Mouse (Mus musculus): ENCODE data around the gene Kirrel. TPM values are rescaled to one million over a fixed set of nuclear protein-coding genes. Genes with fewer than 3 reads are reported as not detected.
A peak's percentile ranks its signal among the peaks of the same experiment; 100 is the strongest.

The Kirrel gene
- polyA plus RNA-seq, 1 experiment, result 22.9 TPM

DNA sequence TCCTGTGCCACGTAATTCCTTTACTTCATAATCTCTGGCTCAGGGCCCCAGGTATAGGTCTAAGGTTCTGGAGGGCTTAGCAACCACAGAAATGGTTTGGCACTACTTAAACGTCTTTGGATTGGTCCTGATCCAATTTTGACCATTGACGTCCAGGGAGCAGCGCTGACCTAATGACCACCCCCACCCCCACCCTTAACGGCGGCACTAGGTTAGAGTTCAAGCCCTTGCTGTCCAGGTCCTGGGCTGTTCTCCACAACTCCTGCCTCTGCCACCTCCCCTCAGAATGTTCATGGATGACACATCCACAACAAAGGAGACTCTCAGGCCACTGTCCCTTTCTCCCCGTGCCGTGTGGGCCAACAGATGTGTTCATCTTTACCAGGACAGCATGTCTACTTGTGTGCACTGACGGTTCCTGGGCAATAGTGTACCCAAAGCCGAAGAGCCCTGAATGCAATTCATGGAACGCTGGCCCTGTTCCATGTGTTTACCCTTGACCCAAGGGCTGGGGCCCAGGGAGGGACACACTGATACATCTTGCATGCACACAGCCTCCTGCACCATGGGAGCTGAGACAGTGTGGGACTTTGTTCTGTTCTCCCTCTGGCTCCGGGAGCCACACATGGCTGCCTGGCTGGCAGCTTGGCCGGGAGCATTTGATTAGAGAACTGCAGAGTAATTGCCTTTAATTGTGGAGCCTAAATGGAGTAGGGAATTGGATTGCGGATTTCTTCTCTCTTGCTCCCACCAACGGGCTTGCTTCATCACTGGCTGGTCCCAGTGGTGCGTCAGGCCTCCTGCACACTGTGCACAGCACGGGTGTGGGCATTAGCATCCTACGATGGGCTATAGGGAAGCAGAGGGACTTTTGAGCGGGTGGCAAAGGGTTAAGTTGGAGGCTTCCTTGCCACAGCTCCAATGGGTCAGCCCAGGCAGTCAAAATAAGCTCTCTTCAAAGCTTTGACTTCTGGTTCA, 76.3 kb downstream of the Kirrel start:
- DNase-seq (ENCODE audit: low read depth), result peak; percentile 91
- TF ChIP-seq CTCF (IDR thresholded peaks at IDR 0.05; ENCODE audit: borderline replicate concordance, extremely low read depth, insufficient read depth, insufficient read length) (no peak), POLR2A (IDR thresholded peaks at IDR 0.05; ENCODE audit: borderline replicate concordance, extremely low read depth, insufficient read depth, insufficient read length, poor library complexity, severe bottlenecking) (no peak)

DNA sequence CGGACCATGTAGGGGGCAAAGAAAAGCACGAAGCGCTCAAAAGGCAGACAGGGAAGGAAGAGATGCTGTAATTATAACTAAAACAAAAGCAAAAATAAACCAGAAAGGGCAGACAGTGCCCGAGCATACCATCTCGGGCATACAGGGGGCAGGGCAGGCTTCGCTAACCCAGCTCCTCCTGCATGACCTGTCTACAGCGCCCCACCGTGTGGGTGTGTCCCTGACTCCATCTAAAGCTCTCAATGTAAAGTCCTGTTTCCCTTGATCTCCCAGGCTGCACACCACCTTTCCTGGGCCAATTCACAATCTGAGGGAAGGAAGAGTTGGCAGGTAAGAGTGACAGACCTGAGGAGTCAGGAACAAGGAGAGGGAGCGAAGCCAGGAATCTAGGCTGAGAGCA, 77.3 kb downstream of the Kirrel start:
- DNase-seq (ENCODE audit: low read depth), result no peak
- TF ChIP-seq POLR2A (IDR thresholded peaks at IDR 0.05; ENCODE audit: borderline replicate concordance, extremely low read depth, insufficient read depth, insufficient read length, poor library complexity, severe bottlenecking) (no peak), CTCF (IDR thresholded peaks at IDR 0.05; ENCODE audit: borderline replicate concordance, extremely low read depth, insufficient read depth, insufficient read length) (no peak)

DNA sequence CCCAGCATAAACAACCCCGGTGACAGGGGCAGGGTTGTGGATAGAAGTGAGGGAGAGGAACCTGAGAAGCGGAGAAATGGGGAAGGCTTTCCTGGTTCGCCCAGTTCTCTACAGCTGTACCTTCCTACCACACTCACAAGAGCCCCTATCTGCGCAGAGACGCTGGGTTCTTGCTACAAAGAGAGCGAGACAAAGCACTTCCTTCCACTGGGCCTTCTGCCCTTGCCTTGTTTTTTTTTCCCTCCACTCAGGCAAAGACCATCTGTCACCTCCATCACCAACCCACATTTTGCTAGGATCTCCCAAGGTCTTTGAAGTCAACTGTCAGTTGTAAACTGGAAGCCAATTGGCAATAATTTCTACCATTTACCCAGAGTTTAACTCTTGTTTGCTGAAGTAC, 80.8 kb downstream of the Kirrel start:
- peak; percentile 34 for DNase-seq (ENCODE audit: low read depth)
- no peak for TF ChIP-seq POLR2A (IDR thresholded peaks at IDR 0.05; ENCODE audit: borderline replicate concordance, extremely low read depth, insufficient read depth, insufficient read length, poor library complexity, severe bottlenecking)
- no peak for TF ChIP-seq CTCF (IDR thresholded peaks at IDR 0.05; ENCODE audit: borderline replicate concordance, extremely low read depth, insufficient read depth, insufficient read length)

DNA sequence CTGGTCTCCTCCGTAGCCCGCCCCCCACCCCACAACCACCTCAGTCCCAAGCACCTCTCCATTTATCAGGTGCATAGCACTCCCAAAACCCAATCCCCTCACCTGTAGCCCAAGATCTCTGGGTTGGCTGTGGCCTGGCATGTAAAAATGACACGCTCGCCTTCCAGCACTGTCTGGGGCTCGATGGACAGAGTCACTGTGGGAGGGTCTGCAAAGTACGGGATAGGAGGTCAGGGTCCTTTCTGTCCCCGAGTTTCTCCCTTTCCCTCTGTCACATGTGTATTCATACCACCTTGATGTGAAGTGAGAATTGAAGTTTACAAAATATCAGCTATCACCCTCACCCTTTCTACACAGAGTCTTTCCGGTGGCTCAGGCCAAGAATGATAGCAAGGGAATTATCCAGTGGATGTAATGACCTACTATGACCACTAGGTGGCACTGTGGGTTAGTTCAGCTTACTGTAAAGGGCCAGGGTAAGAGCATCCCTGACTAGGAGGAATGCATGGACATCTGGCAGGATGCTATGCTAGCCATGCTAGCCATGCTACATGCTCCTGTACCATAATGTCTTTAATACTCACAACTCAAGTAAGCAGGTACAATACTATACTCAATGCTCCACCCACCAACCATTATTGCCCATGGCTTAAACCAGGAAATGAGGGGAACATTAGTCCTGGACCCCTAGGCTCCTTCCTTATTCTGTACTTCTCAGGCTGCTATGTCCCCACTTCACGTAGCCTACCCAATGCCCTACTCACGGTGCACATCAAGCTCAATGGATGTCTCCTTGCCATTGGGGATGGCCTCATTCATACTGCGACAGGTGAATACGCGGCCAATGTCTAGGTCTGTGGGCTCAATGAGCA, 84.6 kb downstream of the Kirrel start:
- peak; percentile 89 for DNase-seq (ENCODE audit: low read depth)
- TF ChIP-seq CTCF (IDR thresholded peaks at IDR 0.05; ENCODE audit: borderline replicate concordance, extremely low read depth, insufficient read depth, insufficient read length), result peak; percentile 85; the same call in 1 of the 2 replicates
- TF ChIP-seq POLR2A (IDR thresholded peaks at IDR 0.05; ENCODE audit: borderline replicate concordance, extremely low read depth, insufficient read depth, insufficient read length, poor library complexity, severe bottlenecking), result no peak

DNA sequence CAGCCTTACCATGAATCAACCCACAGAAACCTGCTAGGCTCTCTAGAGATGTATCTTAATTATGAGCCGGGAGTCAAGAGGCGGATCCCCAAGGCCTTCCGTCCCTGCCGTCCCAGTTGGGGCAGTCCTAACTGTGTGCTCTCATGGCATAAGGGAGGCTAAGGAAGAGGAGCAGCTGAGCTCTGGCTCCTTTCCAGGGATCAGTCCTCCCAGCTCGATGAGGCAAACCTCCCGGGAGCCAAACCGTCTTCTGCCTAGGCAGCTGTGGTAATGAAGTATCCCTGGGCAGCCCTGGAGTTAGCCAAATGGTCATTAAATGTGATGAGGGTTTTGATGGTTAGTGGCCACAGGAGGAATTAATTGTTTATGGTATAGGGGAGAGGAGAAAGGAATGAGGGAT, 87.4 kb downstream of the Kirrel start:
- TF ChIP-seq POLR2A (IDR thresholded peaks at IDR 0.05; ENCODE audit: borderline replicate concordance, extremely low read depth, insufficient read depth, insufficient read length, poor library complexity, severe bottlenecking), result no peak
- DNase-seq (ENCODE audit: low read depth), result peak; percentile 43

DNA sequence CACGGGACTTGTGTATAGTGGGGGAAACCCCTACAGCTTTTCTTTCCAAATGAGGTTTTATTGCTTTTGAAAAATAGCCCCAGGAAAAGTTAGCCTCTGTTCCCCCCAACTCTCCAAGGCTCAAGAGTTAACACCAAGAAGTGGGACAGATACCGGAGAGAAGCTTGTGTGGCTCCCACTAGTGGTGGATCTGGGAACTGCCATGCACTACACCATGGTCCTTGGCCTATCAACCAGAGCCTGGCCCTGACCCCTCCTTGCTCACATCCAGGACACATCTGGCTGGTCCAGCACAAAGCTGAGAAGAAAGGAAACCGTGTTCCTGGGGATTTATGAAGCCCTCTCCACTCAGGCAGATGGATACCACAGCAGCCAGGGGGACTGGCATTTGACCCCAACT, 92.3 kb downstream of the Kirrel start:
- DNase-seq (ENCODE audit: low read depth), result no peak
- TF ChIP-seq POLR2A (IDR thresholded peaks at IDR 0.05; ENCODE audit: borderline replicate concordance, extremely low read depth, insufficient read depth, insufficient read length, poor library complexity, severe bottlenecking) (no peak), CTCF (IDR thresholded peaks at IDR 0.05; ENCODE audit: borderline replicate concordance, extremely low read depth, insufficient read depth, insufficient read length) (peak; percentile 87)

DNA sequence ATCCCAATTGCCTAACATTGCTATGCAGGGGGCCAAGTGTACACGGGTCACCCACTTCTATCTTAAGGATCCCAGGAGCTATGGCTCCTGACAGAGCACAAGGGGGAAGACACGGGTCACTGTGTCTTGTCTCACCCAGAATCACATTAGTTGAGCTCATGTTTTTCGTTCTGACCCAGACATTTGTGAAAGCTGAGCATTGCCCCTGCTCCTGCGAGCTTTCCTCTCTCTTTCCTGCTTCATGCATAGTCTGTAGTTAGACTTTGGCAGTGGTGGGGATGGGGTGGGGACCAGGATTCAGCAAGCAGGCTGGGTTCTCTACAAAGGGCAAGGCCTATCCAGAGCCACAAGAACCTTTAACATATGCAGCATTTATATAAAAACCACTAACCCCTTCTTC, 94.8 kb downstream of the Kirrel start:
- DNase-seq (ENCODE audit: low read depth), result no peak
- TF ChIP-seq CTCF (IDR thresholded peaks at IDR 0.05; ENCODE audit: borderline replicate concordance, extremely low read depth, insufficient read depth, insufficient read length) (no peak), POLR2A (IDR thresholded peaks at IDR 0.05; ENCODE audit: borderline replicate concordance, extremely low read depth, insufficient read depth, insufficient read length, poor library complexity, severe bottlenecking) (no peak)

DNA sequence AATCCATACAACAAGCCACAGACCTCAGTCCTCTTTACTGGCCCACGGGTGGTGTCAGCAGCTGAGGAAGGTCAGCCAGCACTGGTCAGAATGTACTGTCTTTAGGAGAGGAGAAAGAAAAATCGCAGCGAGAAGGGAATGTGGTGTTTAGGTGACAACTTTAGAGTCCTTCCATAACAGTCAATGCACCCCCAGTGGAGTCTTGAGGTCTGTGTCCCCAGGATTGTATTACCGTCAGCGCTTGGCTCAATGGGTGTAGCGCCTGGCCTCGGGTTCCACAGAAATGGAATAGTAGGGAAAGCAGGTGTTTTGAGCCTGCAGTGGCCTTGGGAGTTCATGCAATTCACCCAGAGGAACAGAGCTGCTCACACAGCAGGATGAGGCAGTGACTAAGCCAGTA, 95.2 kb downstream of the Kirrel start:
- no peak for TF ChIP-seq POLR2A (IDR thresholded peaks at IDR 0.05; ENCODE audit: borderline replicate concordance, extremely low read depth, insufficient read depth, insufficient read length, poor library complexity, severe bottlenecking)
- TF ChIP-seq CTCF (IDR thresholded peaks at IDR 0.05; ENCODE audit: borderline replicate concordance, extremely low read depth, insufficient read depth, insufficient read length), result no peak
- no peak for DNase-seq (ENCODE audit: low read depth)

DNA sequence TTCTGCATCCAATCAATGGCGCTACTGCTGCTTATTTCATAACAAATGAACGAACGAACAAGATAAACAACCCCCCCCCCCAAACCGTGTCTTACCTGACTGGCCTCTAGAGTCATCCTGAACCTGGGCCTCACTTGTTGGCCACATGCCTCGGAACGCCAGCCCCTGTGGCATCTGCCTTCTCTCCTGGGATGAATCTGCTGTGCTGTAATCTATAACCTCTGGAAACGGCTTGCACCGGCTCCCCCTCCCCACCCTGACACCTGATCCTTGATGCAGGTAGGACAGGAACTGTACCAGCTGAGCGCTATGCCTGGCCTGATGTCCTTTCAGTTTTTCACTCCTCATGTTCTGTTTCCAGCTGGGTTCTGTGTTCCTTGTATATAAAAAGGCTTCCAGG, 96.9 kb downstream of the Kirrel start:
- TF ChIP-seq CTCF (IDR thresholded peaks at IDR 0.05; ENCODE audit: borderline replicate concordance, extremely low read depth, insufficient read depth, insufficient read length) (no peak), POLR2A (IDR thresholded peaks at IDR 0.05; ENCODE audit: borderline replicate concordance, extremely low read depth, insufficient read depth, insufficient read length, poor library complexity, severe bottlenecking) (no peak)
- no peak for DNase-seq (ENCODE audit: low read depth)

DNA sequence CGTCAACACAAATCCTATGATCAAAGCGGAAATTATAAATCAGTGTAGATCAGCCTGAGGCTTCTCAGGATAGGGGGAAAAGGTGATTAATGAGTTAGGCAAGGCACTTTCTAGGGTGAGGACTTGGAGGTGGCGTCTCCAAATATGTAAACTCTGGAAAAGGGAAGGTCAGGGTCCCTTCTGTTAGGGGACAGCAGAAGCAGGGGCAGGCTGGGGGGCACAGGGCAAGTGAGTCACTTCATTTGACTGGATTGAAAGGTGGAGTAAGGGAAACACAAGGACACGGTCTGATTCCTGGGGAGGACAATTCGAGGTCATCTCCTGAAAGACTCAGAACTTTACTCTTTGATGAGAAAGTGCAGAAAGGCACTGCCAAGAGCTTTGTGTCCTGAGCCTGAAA, 97.6 kb downstream of the Kirrel start:
- TF ChIP-seq POLR2A (IDR thresholded peaks at IDR 0.05; ENCODE audit: borderline replicate concordance, extremely low read depth, insufficient read depth, insufficient read length, poor library complexity, severe bottlenecking), result no peak
- no peak for DNase-seq (ENCODE audit: low read depth)

DNA sequence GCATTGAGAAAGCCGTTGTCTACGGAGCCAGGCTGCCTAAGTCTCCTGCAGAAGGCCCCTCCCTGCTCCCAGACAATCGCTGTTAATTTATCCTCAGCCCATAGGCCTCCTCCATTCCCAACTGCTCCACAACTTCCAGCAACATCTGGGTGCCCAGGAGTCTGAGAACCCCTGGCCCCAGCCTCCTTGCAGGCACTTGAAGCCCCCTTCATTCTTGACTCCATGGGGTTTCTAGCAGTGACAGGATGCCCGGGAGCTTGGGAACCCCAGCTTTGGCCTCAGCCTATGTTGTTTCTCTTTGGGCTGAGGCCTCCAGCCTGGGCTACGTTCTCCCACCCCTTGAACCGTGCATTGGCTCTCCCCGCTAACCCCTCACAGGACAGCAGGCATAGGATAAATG, 98.4 kb downstream of the Kirrel start:
- TF ChIP-seq CTCF (IDR thresholded peaks at IDR 0.05; ENCODE audit: borderline replicate concordance, extremely low read depth, insufficient read depth, insufficient read length) (no peak), POLR2A (IDR thresholded peaks at IDR 0.05; ENCODE audit: borderline replicate concordance, extremely low read depth, insufficient read depth, insufficient read length, poor library complexity, severe bottlenecking) (no peak)
- DNase-seq (ENCODE audit: low read depth), result no peak
